In the genomic region with DNA sequence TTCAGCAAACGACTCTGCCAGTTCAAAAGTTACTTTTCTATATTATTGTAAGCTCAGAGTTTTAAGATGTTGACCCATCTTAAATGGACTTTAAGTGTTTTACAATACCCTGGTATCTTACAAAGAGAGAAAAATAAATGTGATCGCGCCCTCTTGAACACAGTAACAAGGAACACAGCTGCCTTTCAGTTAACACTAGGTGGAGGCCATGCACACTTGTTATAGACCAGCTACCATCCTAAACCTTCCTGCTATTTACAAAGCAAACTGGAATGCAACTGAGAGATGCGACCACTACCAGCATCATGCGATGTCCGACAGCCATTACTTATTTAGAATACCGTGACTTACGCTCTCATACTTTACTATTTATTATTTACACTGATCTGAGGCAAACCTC, we compare ENCODE assay signal across 15 mouse cellular contexts.
"Had no signal": no experiment of that assay in that cellular context is flagged by ENCODE, and none has a peak within 500 bp of the region (broad histone marks: within the 10 kb centered on the region; RNA-seq: fewer than 3 reads in every experiment).

No protein-coding gene starts in this region.

- H3K4me1 ChIP-seq: limb, embryonic 12.5 days; lung, embryonic 15.5 days; midbrain, embryonic 12.5 days; neural tube, embryonic 15.5 days had no signal

- H3K27me3 ChIP-seq: limb, embryonic 12.5 days; lung, embryonic 15.5 days; midbrain, embryonic 12.5 days; neural tube, embryonic 15.5 days had no signal

- H3K9ac ChIP-seq: limb, embryonic 12.5 days; lung, embryonic 15.5 days; midbrain, embryonic 12.5 days; neural tube, embryonic 15.5 days had no signal

- H3K9me3 ChIP-seq: limb, embryonic 12.5 days; lung, embryonic 15.5 days; midbrain, embryonic 12.5 days; neural tube, embryonic 15.5 days had no signal

- DNase-seq: kidney, adult 11 months; kidney, adult 9 months; kidney, postnatal 36 days; layer of hippocampus, adult 9-11 months; layer of hippocampus, postnatal 36 days; lung, postnatal 14 days; right cerebral cortex, adult 18-20 months; right cerebral cortex, postnatal 25 days; thymus, postnatal 4 days had no signal

- H3K4me3 ChIP-seq: limb, embryonic 12.5 days; lung, embryonic 15.5 days; midbrain, embryonic 12.5 days; neural tube, embryonic 15.5 days had no signal

- H3K27ac ChIP-seq: kidney, postnatal 0 days; limb, embryonic 12.5 days; lung, embryonic 15.5 days; macrophage; midbrain, embryonic 12.5 days; neural tube, embryonic 15.5 days had no signal

- H3K4me2 ChIP-seq: limb, embryonic 12.5 days; lung, embryonic 15.5 days; midbrain, embryonic 12.5 days; neural tube, embryonic 15.5 days had no signal

- H3K36me3 ChIP-seq: lung, embryonic 15.5 days had no signal
